Mouse (Mus musculus) effector memory CD4-positive, alpha-beta T cell, adult 7 months (primary cell): ENCODE results near the gene Nat14. TPM values are rescaled to one million over a fixed set of nuclear protein-coding genes. Genes with fewer than 3 reads are reported as not detected.

ENCODE experiments used
- polyA plus RNA-seq: library from polyadenylated mRNA; unstranded; fragments of 100-300 nt; shearing (Covaris generic); gene quantifications from one replicate; pipeline ENCODE4 v1.2.1, GENCODE M21; 2017

Gene Nat14
- not detected for polyA plus RNA-seq

GRCm38 (mm10) chr7:4921824-4922482 is at the start of gene Nat14:
Gene Nat14 (plus strand): TSS chr7:4922028.

GRCm38 (mm10) chr7:4876753-4877221 is 45.0 kb upstream of the Nat14 start, which contains the start of gene Isoc2a:
Gene Isoc2a (plus strand): TSS chr7:4877153.

GRCm38 (mm10) chr7:4906466-4906950 is 15.3 kb upstream of the Nat14 start, which contains the start of gene Gm36210:
Gene Gm36210 (minus strand): TSS chr7:4906516.

GRCm38 (mm10) chr7:4915007-4915665 is 6.7 kb upstream of the Nat14 start, which contains the start of gene Zfp628:
Gene Zfp628 (plus strand): TSS chr7:4915217.

GRCm38 (mm10) chr7:4925441-4926381 is 3.9 kb downstream of the Nat14 start, which contains the start of gene Ssc5d:
Gene Ssc5d (plus strand): TSS chr7:4925785.

GRCm38 (mm10) chr7:4964272-4964671 is 42.4 kb downstream of the Nat14 start, which contains the start of gene Sbk2:
Gene Sbk2 (minus strand): TSS chr7:4964406.

GRCm38 (mm10) chr7:4971068-4971467 is 49.2 kb downstream of the Nat14 start, which contains the start of gene Sbk3:
Gene Sbk3 (minus strand): TSS chr7:4971168.

Other genes with a start within 250 kb of the Nat14 start
- gene Hspbp1, start 237.0 kb upstream of the Nat14 start, polyA plus RNA-seq = 62.4 TPM
- gene Brsk1, start 231.4 kb upstream of the Nat14 start, polyA plus RNA-seq = not detected
- gene Tmem150b, start 196.8 kb upstream of the Nat14 start, polyA plus RNA-seq = not detected
- 29.2 TPM for gene Kmt5c, start 181.9 kb upstream of the Nat14 start, polyA plus RNA-seq
- gene Cox6b2, start 168.9 kb upstream of the Nat14 start, polyA plus RNA-seq = not detected
- gene Fam71e2, start 150.7 kb upstream of the Nat14 start, polyA plus RNA-seq = not detected
- 0.67 TPM for gene Il11, start 139.2 kb upstream of the Nat14 start, polyA plus RNA-seq
- not detected for gene Tmem190, start 139.1 kb upstream of the Nat14 start, polyA plus RNA-seq
- gene Tmem238, start 132.4 kb upstream of the Nat14 start, polyA plus RNA-seq = 8.3 TPM
- 215 TPM for gene Rpl28, start 129.2 kb upstream of the Nat14 start, polyA plus RNA-seq
- gene Ube2s, start 109.4 kb upstream of the Nat14 start, polyA plus RNA-seq = 275 TPM
- gene Shisa7, start 77.3 kb upstream of the Nat14 start, polyA plus RNA-seq = not detected
- 6.2 TPM for gene Isoc2b, start 51.8 kb upstream of the Nat14 start, polyA plus RNA-seq
- 0.33 TPM for gene Isoc2a, start 44.9 kb upstream of the Nat14 start, polyA plus RNA-seq
- gene Gm36210, start 15.5 kb upstream of the Nat14 start, polyA plus RNA-seq = not detected
- 2.3 TPM for gene Zfp628, start 6.8 kb upstream of the Nat14 start, polyA plus RNA-seq
- gene Ssc5d, start 3.8 kb downstream of the Nat14 start, polyA plus RNA-seq = not detected
- not detected for gene Sbk2, start 42.4 kb downstream of the Nat14 start, polyA plus RNA-seq
- not detected for gene Sbk3, start 49.1 kb downstream of the Nat14 start, polyA plus RNA-seq
- 20.4 TPM for gene Zfp579, start 74.1 kb downstream of the Nat14 start, polyA plus RNA-seq
- gene Zfp524, start 92.4 kb downstream of the Nat14 start, polyA plus RNA-seq = 17.9 TPM
- 48.5 TPM for gene Fiz1, start 92.7 kb downstream of the Nat14 start, polyA plus RNA-seq
- gene Gm44973, start 93.5 kb downstream of the Nat14 start, polyA plus RNA-seq = 5.2 TPM
- 6.4 TPM for gene Zfp865, start 98.3 kb downstream of the Nat14 start, polyA plus RNA-seq
- not detected for gene Ccdc106, start 98.5 kb downstream of the Nat14 start, polyA plus RNA-seq
- gene 4632433K11Rik, start 112.1 kb downstream of the Nat14 start, polyA plus RNA-seq = 0.62 TPM
- gene Zfp784, start 116.4 kb downstream of the Nat14 start, polyA plus RNA-seq = 2.7 TPM
- gene Zfp580, start 129.5 kb downstream of the Nat14 start, polyA plus RNA-seq = 1.4 TPM
- 100 TPM for gene U2af2, start 140.1 kb downstream of the Nat14 start, polyA plus RNA-seq
- gene Epn1, start 158.2 kb downstream of the Nat14 start, polyA plus RNA-seq = 21.3 TPM
- not detected for gene Rfpl4, start 194.9 kb downstream of the Nat14 start, polyA plus RNA-seq
- 1.4 TPM for gene Rasl2-9, start 203.9 kb downstream of the Nat14 start, polyA plus RNA-seq
- gene Vmn1r55, start 227.6 kb downstream of the Nat14 start, polyA plus RNA-seq = 1.1 TPM